Mouse (Mus musculus) C2C12 (cell line): ENCODE data around the gene Cap1. TPM values are rescaled to one million over a fixed set of nuclear protein-coding genes. Genes with fewer than 3 reads are reported as not detected.

Experiments
- H3K27me3 ChIP-seq: one replicate; pipeline ENCODE4 v1.6.1; 2011; ENCODE audit not compliant: control insufficient read depth, insufficient read depth, insufficient read length
- H3K36me3 ChIP-seq: one replicate; pipeline ENCODE4 v1.6.1; 2011; ENCODE audit not compliant: control insufficient read depth, insufficient read depth
- H3K4me3 ChIP-seq: one replicate; pipeline ENCODE4 v1.5.1; 2011; ENCODE audit warnings: mild to moderate bottlenecking, control low read depth; ENCODE audit not compliant: poor library complexity, insufficient read depth, severe bottlenecking
- H3K79me2 ChIP-seq: one replicate; pipeline ENCODE4 v1.6.1; 2011; ENCODE audit not compliant: control insufficient read depth, insufficient read depth
- H3K79me3 ChIP-seq: one replicate; pipeline ENCODE4 v1.6.1; 2011; ENCODE audit warnings: low read depth, control low read depth
- H3ac ChIP-seq: one replicate; pipeline ENCODE3; 2011; ENCODE audit warnings: low read depth; ENCODE audit not compliant: control insufficient read depth, insufficient read length
- CEBPB ChIP-seq: IDR thresholded peaks from one replicate; pipeline ENCODE4 v1.6.1; 2011; ENCODE audit warnings: low read depth, mild to moderate bottlenecking, control low read depth, moderate library complexity
- CTCF ChIP-seq: IDR thresholded peaks from one replicate; pipeline ENCODE4 v1.5.1; 2011; ENCODE audit not compliant: control insufficient read depth, insufficient read depth, insufficient read length
- FOSL1 ChIP-seq: IDR thresholded peaks from one replicate; pipeline ENCODE4 v1.8.0; 2011; ENCODE audit warnings: mild to moderate bottlenecking, low read length; ENCODE audit not compliant: poor library complexity, insufficient read depth, severe bottlenecking
- MAX ChIP-seq: IDR thresholded peaks from one replicate; pipeline ENCODE4 v1.6.1; 2011; ENCODE audit warnings: mild to moderate bottlenecking, control low read depth
- MYOD1 ChIP-seq: IDR thresholded peaks from one replicate; pipeline ENCODE4 v1.6.1; 2011; ENCODE audit warnings: low read depth; ENCODE audit not compliant: control insufficient read depth, insufficient read length
- MYOG ChIP-seq: IDR thresholded peaks from one replicate; pipeline ENCODE4 v1.6.1; 2011; ENCODE audit not compliant: control insufficient read depth, insufficient read length; ENCODE audit errors: extremely low read depth
- USF1 ChIP-seq: IDR thresholded peaks from one replicate; pipeline ENCODE4 v1.6.1; 2011; ENCODE audit warnings: low read depth, mild to moderate bottlenecking, control low read depth, moderate library complexity
- polyA plus RNA-seq: library from polyadenylated mRNA; unstranded; fragments of >200 nt; fragmentation: generic; extraction: Trizol; gene quantifications from one replicate; pipeline ENCODE4 v1.2.1, GENCODE M21; 2012; ENCODE audit warnings: missing spikeins

Cap1 gene
- polyA plus RNA-seq, 1 experiment, result 384 TPM

- Histone ChIP-seq H3K79me2 (peaks cover 67% of the 10 kb centered on the region), H3K36me3 (peaks cover 19% of the 10 kb centered on the region), H3K4me3 (peak overlapping the region; percentile 97), H3K79me3 (peaks cover 64% of the 10 kb centered on the region), H3ac (peak overlapping the region; percentile 63), H3K27me3 (no peaks in the 10 kb centered on the region)
- TF ChIP-seq MYOG (no peak), FOSL1 (no peak), MAX (no peak), CEBPB (no peak), CTCF (no peak), USF1 (no peak), MYOD1 (no peak)
These were observed 1.8 kb downstream of the Cap1 start for GRCm38 (mm10) chr4:122884051-122884450.

GRCm38 (mm10) chr4:122883294-122883693 lies 2.6 kb downstream of the Cap1 start:
- TF ChIP-seq MYOD1 (no peak), MAX (no peak), CEBPB (no peak), MYOG (no peak), FOSL1 (no peak), CTCF (no peak), USF1 (no peak)
- Histone ChIP-seq H3K4me3 (no peak overlapping the region), H3K27me3 (no peaks in the 10 kb centered on the region)

GRCm38 (mm10) chr4:122882544-122882943 lies 3.3 kb downstream of the Cap1 start:
- TF ChIP-seq CTCF (no peak), MAX (no peak), FOSL1 (no peak), USF1 (no peak), MYOD1 (no peak), MYOG (no peak), CEBPB (no peak)
- H3K79me2 ChIP-seq, result peaks cover 82% of the 10 kb centered on the region
- H3ac ChIP-seq, result no peak overlapping the region
- H3K27me3 ChIP-seq, result no peaks in the 10 kb centered on the region
- H3K79me3 ChIP-seq, result peaks cover 79% of the 10 kb centered on the region
- H3K36me3 ChIP-seq, result peaks cover 31% of the 10 kb centered on the region
- no peak overlapping the region for H3K4me3 ChIP-seq

More at GRCm38 (mm10) chr4:122883294-122883693, 2.6 kb downstream of the Cap1 start:
- Histone ChIP-seq H3K79me3 (peaks cover 72% of the 10 kb centered on the region), H3K36me3 (peaks cover 26% of the 10 kb centered on the region), H3K79me2 (peaks cover 74% of the 10 kb centered on the region), H3ac (no peak overlapping the region)

GRCm38 (mm10) chr4:122878333-122879070 lies 7.4 kb downstream of the Cap1 start:
- H3K36me3 ChIP-seq, result peaks cover 47% of the 10 kb centered on the region
- no peak overlapping the region for H3ac ChIP-seq
- no peak for TF ChIP-seq USF1
- TF ChIP-seq FOSL1, result no peak
- TF ChIP-seq CTCF, result no peak
- no peak for TF ChIP-seq CEBPB
- no peak for TF ChIP-seq MAX
- no peak for TF ChIP-seq MYOD1
- no peak for TF ChIP-seq MYOG
- H3K79me2 ChIP-seq, result peaks cover 100% of the 10 kb centered on the region
- H3K27me3 ChIP-seq, result no peaks in the 10 kb centered on the region
- peaks cover 98% of the 10 kb centered on the region for H3K79me3 ChIP-seq
- no peak overlapping the region for H3K4me3 ChIP-seq

GRCm38 (mm10) chr4:122873512-122873911 lies 12.3 kb downstream of the Cap1 start:
- Histone ChIP-seq H3K27me3 (no peaks in the 10 kb centered on the region), H3K4me3 (no peak overlapping the region), H3ac (no peak overlapping the region), H3K79me2 (peaks cover 74% of the 10 kb centered on the region), H3K36me3 (peaks cover 63% of the 10 kb centered on the region), H3K79me3 (peaks cover 60% of the 10 kb centered on the region)
- no peak for TF ChIP-seq CTCF
- TF ChIP-seq MYOD1, result no peak
- no peak for TF ChIP-seq MAX
- TF ChIP-seq MYOG, result no peak
- TF ChIP-seq USF1, result no peak
- no peak for TF ChIP-seq FOSL1
- TF ChIP-seq CEBPB, result no peak

- Histone ChIP-seq H3ac (no peak overlapping the region), H3K4me3 (no peak overlapping the region), H3K79me2 (peaks cover 69% of the 10 kb centered on the region), H3K36me3 (peaks cover 59% of the 10 kb centered on the region), H3K27me3 (no peaks in the 10 kb centered on the region), H3K79me3 (peaks cover 55% of the 10 kb centered on the region)
- TF ChIP-seq CEBPB (no peak), MAX (no peak), MYOG (no peak), CTCF (no peak), FOSL1 (no peak), MYOD1 (no peak), USF1 (no peak)
These were observed 12.9 kb downstream of the Cap1 start for GRCm38 (mm10) chr4:122873003-122873402.
